Mouse (Mus musculus) heart, embryonic 10.5 days (tissue): ENCODE data around the gene Hist3h2ba. TPM values are rescaled to one million over a fixed set of nuclear protein-coding genes. Genes with fewer than 3 reads are reported as not detected.
A peak's percentile ranks its signal among the peaks of the same experiment; 100 is the strongest.

Source experiments
- DNase-seq: peaks from one replicate; pipeline ENCODE4 v3.0.0-alpha.2; 2017; ENCODE audit warnings: low spot score
- H3K27ac ChIP-seq: fragments of 300-500 bp; sonication (generic); 2 replicates; pipeline ENCODE4 v1.5.1; 2016; ENCODE audit warnings: mild to moderate bottlenecking
- H3K27me3 ChIP-seq: fragments of 300-500 bp; sonication (generic); 2 replicates; pipeline ENCODE4 v1.6.1; 2016; ENCODE audit warnings: mild to moderate bottlenecking; ENCODE audit not compliant: poor library complexity, insufficient read depth, severe bottlenecking
- H3K36me3 ChIP-seq: fragments of 300-500 bp; sonication (generic); 2 replicates; pipeline ENCODE4 v1.6.1; 2016; ENCODE audit warnings: mild to moderate bottlenecking, moderate library complexity
- H3K4me1 ChIP-seq: fragments of 300-500 bp; sonication (generic); 2 replicates; pipeline ENCODE4 v1.6.1; 2016; ENCODE audit warnings: mild to moderate bottlenecking
- H3K4me3 ChIP-seq: fragments of 300-500 bp; sonication (generic); 2 replicates; pipeline ENCODE4 v1.5.1; 2016; ENCODE audit warnings: mild to moderate bottlenecking, moderate library complexity
- H3K9me3 ChIP-seq: fragments of 300-500 bp; sonication (generic); 2 replicates; pipeline ENCODE4 v1.6.1; 2016; ENCODE audit warnings: mild to moderate bottlenecking, moderate library complexity
- WGBS: fragments of 180-500 bp; shearing (Covaris S2); methylation state at CpG from one replicate; pipeline ENCODE4 v1.1.7; 2016; 5-methylcytosine and 5-hydroxymethylcytosine counted together
- polyA plus RNA-seq: library from polyadenylated mRNA; unstranded; fragments of >200 nt; fragmentation: Nextera tagmentation; extraction: Ambion mirVana; gene quantifications from 2 replicates; pipeline ENCODE4 v1.2.1, GENCODE M21; 2016

The Hist3h2ba gene
- polyA plus RNA-seq: 4.8 and 9.8 TPM in 2 replicates

- H3K4me1 ChIP-seq: peaks cover 17% of the 10 kb centered on the region
- peak within 1 kb of the TSS; percentile 74 for H3K27ac ChIP-seq
- no peaks in the 10 kb centered on the region for H3K36me3 ChIP-seq
- DNase-seq: no peak
- H3K27me3 ChIP-seq: peaks cover 72% of the 10 kb centered on the region
- H3K4me3 ChIP-seq: peak within 1 kb of the TSS; percentile 58
- under 1% methylated on average over 48 of the region's 48 CpGs for WGBS
- no peaks in the 10 kb centered on the region for H3K9me3 ChIP-seq
Measured at GRCm38 (mm10) chr11:58948542-58949479, at the start of gene Hist3h2ba. TSS of gene Hist3h2ba (plus strand) at chr11:58948920.

- peaks cover 21% of the 10 kb centered on the region for H3K4me1 ChIP-seq
- H3K9me3 ChIP-seq: no peaks in the 10 kb centered on the region
- no peak for DNase-seq
- peaks cover 42% of the 10 kb centered on the region for H3K36me3 ChIP-seq
- H3K4me3 ChIP-seq: no peak overlapping the region
- no peaks in the 10 kb centered on the region for H3K27me3 ChIP-seq
- H3K27ac ChIP-seq: no peak overlapping the region
Measured at GRCm38 (mm10) chr11:58901080-58901479, 47.6 kb upstream of the Hist3h2ba start.

DNA sequence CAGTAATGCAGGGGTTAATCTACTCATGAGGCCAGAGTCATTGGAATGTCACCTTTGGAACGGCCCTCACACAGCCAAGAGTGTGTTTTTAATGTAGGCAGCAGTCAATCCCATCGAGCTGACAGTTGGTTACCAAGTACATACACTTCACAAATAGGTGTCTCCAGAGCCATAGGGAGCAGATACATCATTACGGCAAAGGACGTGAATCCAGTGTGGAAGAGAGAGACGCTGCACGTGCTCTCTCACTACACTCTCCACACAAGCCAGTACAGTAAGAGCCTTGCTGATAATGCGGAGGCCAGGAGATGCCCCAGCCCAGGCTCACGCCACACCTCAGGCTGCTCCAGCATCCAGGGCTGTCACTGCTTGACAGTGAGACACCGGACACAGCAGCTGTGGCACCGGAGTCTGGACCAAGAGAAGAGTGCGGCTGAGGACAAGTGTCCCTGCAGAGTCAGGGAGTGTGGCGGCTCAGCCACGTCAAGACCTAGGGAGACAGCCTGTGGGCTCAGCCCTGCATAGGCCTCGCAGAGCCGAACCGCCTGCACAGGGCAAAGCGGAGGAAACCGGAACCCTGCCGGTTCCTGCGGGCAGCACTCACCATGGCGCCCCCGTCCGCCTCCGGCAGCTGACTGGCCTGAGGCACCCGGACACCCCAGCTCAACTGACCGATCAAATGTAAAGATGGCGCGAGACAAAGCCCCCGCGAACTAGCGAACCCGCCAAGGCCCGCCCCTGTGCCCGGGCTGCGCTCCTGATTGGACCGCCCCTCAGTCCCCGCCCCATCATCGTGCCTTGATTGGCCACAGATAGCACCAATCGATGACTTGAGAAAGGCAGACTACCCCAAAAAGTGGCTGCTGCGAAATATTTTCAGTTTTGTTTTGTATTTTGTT is 45.0 kb upstream of the Hist3h2ba start, which contains the start of gene Zfp39:
Gene Zfp39 (minus strand): TSS at position 715 of the 899 bp plus-strand sequence.
- under 1% methylated on average over 40 of the region's 40 CpGs for WGBS

GRCm38 (mm10) chr11:58904410-58904718 is 44.4 kb upstream of the Hist3h2ba start:
- H3K27me3 ChIP-seq: no peaks in the 10 kb centered on the region
- peak overlapping the region; percentile 96 for H3K27ac ChIP-seq
- 7% methylated on average over 8 of the region's 8 CpGs for WGBS
- peak overlapping the region; percentile 88 for H3K4me3 ChIP-seq
- no peaks in the 10 kb centered on the region for H3K9me3 ChIP-seq
- peaks cover 18% of the 10 kb centered on the region for H3K36me3 ChIP-seq
- DNase-seq: no peak
- peaks cover 21% of the 10 kb centered on the region for H3K4me1 ChIP-seq

More for the DNA sequence above, 45.0 kb upstream of the Hist3h2ba start, which contains the start of gene Zfp39:
- Histone ChIP-seq H3K27ac (peak within 1 kb of the TSS; percentile 96), H3K4me1 (peaks cover 21% of the 10 kb centered on the region), H3K27me3 (no peaks in the 10 kb centered on the region), H3K9me3 (no peaks in the 10 kb centered on the region), H3K36me3 (peaks cover 25% of the 10 kb centered on the region), H3K4me3 (peak within 1 kb of the TSS; percentile 88)
- DNase-seq: peak; percentile 98

GRCm38 (mm10) chr11:58904838-58905237 is 43.9 kb upstream of the Hist3h2ba start:
- Histone ChIP-seq H3K9me3 (no peaks in the 10 kb centered on the region), H3K27ac (no peak overlapping the region), H3K4me3 (peak overlapping the region; percentile 88; the same call in 1 of the 2 replicates), H3K36me3 (peaks cover 18% of the 10 kb centered on the region), H3K27me3 (no peaks in the 10 kb centered on the region), H3K4me1 (peaks cover 21% of the 10 kb centered on the region)
- 49% methylated on average over 6 of the region's 6 CpGs for whole genome bisulfite sequencing
- DNase-seq: no peak

GRCm38 (mm10) chr11:58913776-58914175 is 34.9 kb upstream of the Hist3h2ba start:
- peaks cover 12% of the 10 kb centered on the region for H3K4me1 ChIP-seq
- DNase-seq: no peak
- H3K4me3 ChIP-seq: peak overlapping the region; percentile 56; the same call in 1 of the 2 replicates
- H3K9me3 ChIP-seq: no peaks in the 10 kb centered on the region
- H3K36me3 ChIP-seq: no peaks in the 10 kb centered on the region
- 0 out of 2 replicates have a peak, but pooled peaks cover 4% of the 10 kb centered on the region for H3K27me3 ChIP-seq
- 68% methylated on average over 1 of the region's 1 CpGs for WGBS
- peak overlapping the region; percentile 87; the same call in 1 of the 2 replicates for H3K27ac ChIP-seq

DNA sequence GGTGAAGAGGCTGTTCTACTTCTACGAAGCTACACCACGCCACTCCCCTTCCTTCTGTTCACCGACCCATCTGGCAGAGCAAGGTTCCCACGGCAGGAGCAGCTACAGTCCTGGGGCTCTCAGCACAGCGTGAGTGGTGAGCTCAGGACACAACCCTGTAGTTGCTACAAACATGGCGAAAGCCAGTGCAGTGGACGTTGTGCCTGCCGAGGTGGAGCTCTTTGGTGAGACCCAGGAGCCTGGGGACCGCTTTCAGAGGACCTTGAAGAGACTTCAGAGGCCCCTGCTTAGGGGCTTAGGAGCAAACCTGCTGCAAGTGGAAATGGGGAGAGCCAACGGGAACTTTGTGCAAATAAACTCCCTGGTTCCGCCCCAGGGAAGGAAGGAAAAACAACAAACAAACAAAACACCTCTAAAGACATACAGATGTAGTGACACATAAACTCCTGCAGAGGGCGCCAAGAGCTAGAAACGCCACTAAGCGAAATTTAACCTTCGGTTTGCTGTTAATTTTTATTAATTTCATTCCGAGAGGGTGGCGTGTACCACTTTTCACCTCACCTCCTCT is 34.2 kb upstream of the Hist3h2ba start:
- H3K27ac ChIP-seq: peak overlapping the region; percentile 87
- 0 out of 2 replicates have a peak, but pooled peaks cover 4% of the 10 kb centered on the region for H3K27me3 ChIP-seq
- no peaks in the 10 kb centered on the region for H3K36me3 ChIP-seq
- H3K9me3 ChIP-seq: no peaks in the 10 kb centered on the region
- H3K4me3 ChIP-seq: peak overlapping the region; percentile 56
- 13% methylated on average over 17 of the region's 17 CpGs for WGBS
- no peak for DNase-seq
- H3K4me1 ChIP-seq: peaks cover 15% of the 10 kb centered on the region

GRCm38 (mm10) chr11:58916879-58917744 is 31.6 kb upstream of the Hist3h2ba start:
- DNase-seq: no peak
- Histone ChIP-seq H3K27me3 (0 out of 2 replicates have a peak, but pooled peaks cover 8% of the 10 kb centered on the region), H3K4me3 (no peak overlapping the region), H3K4me1 (peaks cover 21% of the 10 kb centered on the region), H3K27ac (no peak overlapping the region), H3K9me3 (no peaks in the 10 kb centered on the region), H3K36me3 (no peaks in the 10 kb centered on the region)
- 48% methylated on average over 14 of the region's 14 CpGs for WGBS

DNA sequence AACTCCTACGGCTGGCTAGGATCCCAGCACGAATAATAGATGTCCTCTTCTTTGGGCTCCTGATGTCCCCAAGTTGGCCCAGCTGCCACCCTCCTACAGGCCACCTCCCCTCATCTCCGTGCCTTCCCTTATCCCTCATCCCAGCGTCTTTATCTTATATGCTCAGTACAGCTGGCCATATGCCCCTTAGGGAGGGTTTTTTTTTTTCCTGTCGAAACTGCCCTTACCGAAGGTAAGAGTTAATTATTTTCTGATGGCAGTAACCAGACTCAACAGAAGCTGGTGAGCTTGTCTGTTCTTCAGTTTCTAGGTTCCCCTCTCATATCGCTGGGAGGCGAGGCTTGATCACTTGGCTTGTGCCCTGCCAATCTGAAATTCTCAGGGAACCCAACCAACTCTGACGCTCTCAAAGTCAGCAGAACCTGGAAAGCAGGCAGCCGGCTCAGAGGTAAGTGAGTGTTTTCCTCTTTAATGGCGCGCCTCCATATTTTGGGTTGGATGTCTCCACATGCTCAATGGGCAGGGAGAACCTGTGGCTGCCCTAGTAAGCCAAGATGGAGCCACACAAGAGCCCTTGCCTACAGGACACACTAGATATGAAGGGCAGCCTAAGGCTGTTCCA is 30.9 kb upstream of the Hist3h2ba start, which contains the start of gene Btnl10:
Gene Btnl10 (plus strand): TSS at position 164 of the 622 bp plus-strand sequence.
- peaks cover 21% of the 10 kb centered on the region for H3K4me1 ChIP-seq
- WGBS: 77% methylated on average over 12 of the region's 12 CpGs
- H3K27me3 ChIP-seq: 0 out of 2 replicates have a peak, but pooled peaks cover 8% of the 10 kb centered on the region
- DNase-seq: no peak
- H3K27ac ChIP-seq: no peak within 1 kb of the TSS
- no peaks in the 10 kb centered on the region for H3K9me3 ChIP-seq
- no peak within 1 kb of the TSS for H3K4me3 ChIP-seq
- H3K36me3 ChIP-seq: no peaks in the 10 kb centered on the region

DNA sequence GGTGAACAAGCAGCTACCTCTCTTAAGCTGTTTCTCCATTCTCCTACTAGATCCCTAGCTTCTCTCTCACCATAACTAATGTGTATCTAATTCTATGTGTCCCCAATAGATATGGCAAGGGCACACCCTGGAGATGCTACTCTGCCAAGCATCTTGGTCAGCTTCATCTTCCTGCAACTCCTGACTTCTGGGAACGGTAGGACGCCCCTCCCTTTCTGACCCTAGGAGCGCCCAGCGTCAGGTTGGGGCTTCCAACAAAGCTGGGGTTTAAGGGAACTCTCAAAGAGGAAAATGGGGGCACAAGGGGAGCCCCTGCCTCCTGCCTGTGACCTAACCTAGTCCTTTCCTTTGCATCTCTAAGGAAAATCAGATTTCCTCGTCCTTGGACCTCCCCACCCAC is 30.0 kb upstream of the Hist3h2ba start:
- H3K4me3 ChIP-seq: no peak overlapping the region
- H3K9me3 ChIP-seq: no peaks in the 10 kb centered on the region
- no peak overlapping the region for H3K27ac ChIP-seq
- peaks cover 21% of the 10 kb centered on the region for H3K4me1 ChIP-seq
- H3K36me3 ChIP-seq: no peaks in the 10 kb centered on the region
- DNase-seq: no peak
- peaks cover 16% of the 10 kb centered on the region; the same call in 1 of the 2 replicates for H3K27me3 ChIP-seq
- WGBS: 77% methylated on average over 5 of the region's 5 CpGs

DNA sequence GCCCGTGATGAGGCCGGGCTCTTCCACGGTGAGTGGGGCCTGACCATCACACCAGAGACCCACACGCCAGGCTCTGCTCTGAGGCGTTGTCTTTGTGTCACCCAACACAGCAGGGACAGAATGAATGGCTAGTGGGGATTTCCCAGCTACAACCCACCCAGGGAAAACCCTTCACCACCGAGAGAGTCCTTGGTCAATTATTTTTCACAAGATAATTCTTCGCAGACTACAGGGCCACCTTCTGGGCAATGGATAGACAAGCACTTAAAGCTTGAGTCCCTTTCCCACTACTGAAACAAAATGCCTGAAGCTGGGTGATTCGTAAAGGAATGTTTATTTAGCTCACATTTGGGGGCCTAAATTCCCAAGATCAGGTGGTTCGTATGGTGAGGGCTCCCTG is 26.3 kb upstream of the Hist3h2ba start:
- 85% methylated on average over 9 of the region's 9 CpGs for WGBS
- H3K27me3 ChIP-seq: peaks cover 18% of the 10 kb centered on the region; the same call in 1 of the 2 replicates
- no peak for DNase-seq

More for the DNA sequence above, 26.3 kb upstream of the Hist3h2ba start:
- Histone ChIP-seq H3K4me1 (peaks cover 13% of the 10 kb centered on the region), H3K27ac (no peak overlapping the region), H3K9me3 (no peaks in the 10 kb centered on the region), H3K4me3 (no peak overlapping the region), H3K36me3 (no peaks in the 10 kb centered on the region)
